Mouse (Mus musculus): ENCODE data around the gene Anks1b.
"Not testable (repeated sequence)": the region's sequence is repeated elsewhere in the genome, so short reads cannot be mapped to it uniquely, and the experiment has no call there.

The Anks1b gene

DNA sequence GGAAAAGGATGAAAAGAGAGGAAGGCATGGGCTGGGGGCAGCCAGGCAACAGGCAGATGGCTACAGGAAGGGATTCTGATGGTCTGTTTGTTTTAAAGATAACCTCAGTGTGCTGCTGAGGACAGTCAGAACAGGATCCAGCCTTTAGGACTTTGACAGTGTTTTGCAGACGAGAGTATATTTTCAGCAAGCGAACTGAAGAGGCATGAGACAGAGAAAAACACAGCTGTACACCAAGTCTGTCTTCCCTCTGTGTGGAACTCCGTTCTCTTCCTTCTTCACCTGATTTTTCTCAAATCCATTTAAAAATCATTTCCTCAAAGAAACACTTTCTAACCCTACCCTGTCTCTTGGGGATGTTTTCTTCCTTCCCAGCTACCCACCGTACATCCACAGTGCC lies 710.7 kb downstream of the Anks1b start:
- DNase-seq: no peak

GRCm38 (mm10) chr10:90596142-90596541 lies 722.8 kb downstream of the Anks1b start:
- DNase-seq: peak in 1 of 2 experiments; percentile 33

- DNase-seq: peak in 1 of 2 experiments; percentile 52
Observed at GRCm38 (mm10) chr10:90596576-90596975, 723.3 kb downstream of the Anks1b start.

DNA sequence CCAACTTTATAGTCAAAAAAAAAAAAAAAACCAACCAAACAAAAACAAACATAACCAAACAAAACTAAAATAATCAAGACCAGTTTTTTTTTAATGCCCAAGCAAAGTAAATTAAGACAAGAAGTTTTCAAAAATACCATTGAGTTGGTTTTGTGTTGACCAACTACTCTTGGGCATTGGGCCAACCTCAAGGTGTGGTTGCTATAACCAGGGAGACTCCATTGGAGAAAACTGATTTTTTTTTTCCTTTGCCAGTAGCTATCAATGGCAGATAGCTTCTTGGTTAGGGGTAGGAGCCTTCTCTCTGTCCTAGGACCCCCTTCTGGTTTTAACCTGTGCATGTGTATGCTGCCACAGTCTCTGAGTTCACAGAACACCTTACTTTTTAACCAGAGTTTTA lies 725.8 kb downstream of the Anks1b start:
- peak in 1 of 2 experiments; percentile 47 for DNase-seq

DNA sequence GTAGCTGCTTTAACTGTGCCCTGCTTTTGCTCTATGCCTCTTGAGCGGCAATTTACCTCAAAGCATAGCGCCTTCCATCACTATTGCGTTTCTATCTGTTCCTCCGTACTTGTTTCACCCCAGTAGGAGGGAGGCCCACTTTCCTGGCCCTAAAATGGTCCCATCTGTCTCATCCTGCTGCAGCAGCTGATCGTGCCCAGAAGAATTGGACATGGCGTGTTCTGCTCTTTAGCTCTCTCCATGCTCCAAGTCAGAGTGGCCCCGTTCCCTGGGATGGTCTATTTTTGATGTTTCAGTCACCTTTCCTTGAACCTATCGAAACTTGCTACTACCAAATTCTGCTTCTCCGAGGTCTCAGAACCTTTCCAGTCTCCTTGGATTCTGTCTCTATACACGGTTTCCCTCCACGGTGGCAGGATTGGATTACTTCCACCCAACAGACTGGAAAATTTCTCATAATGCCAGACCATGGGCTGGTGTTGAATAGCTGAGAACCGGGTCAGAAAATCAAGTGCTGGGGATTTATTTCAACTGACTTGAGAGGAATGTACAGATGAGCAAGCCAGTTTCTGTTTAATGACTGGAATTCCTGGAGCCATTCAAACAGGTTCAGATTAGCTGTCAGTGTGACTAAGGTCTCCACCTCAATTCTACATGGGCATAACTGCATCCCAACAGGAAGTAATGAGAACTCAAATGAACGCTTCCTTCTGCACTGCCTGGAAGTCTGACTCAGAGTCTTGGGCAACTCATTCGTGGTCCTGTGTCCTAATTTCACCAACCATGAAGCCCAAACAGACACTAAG lies 726.6 kb downstream of the Anks1b start:
- DNase-seq: peak; percentile 81 to 90

DNA sequence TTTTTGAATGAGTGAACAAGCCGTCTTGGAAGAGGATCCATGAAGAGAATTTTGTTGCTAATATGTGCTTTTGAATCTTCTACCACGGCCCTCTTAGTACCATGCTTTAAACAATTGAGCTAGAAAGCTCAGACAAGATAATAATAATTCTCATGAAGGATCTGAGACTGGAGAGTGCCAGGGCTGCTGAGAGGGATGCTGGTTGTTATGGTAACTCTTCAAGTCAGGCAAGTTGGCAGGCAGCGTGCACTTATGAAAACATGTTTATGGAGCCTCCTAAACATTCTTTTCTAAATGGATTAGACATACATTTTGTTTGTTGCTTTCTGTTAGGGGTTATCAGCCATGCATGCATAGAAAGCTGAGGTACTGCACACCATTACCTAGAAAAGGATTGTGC lies 734.3 kb downstream of the Anks1b start:
- DNase-seq: no peak

GRCm38 (mm10) chr10:90609437-90609836 lies 736.1 kb downstream of the Anks1b start:
- no peak for DNase-seq

- DNase-seq: peak in 1 of 2 experiments; percentile 53
Observed at GRCm38 (mm10) chr10:90613051-90613450, 739.7 kb downstream of the Anks1b start.

- DNase-seq: no peak
Observed at GRCm38 (mm10) chr10:90615196-90615595, 741.9 kb downstream of the Anks1b start.

GRCm38 (mm10) chr10:90616622-90617021 lies 743.3 kb downstream of the Anks1b start:
- no peak for DNase-seq

- no peak for DNase-seq
Observed at GRCm38 (mm10) chr10:90617664-90618296, 744.5 kb downstream of the Anks1b start.

- no peak for DNase-seq
Observed at GRCm38 (mm10) chr10:90627532-90627931, 754.2 kb downstream of the Anks1b start.

DNA sequence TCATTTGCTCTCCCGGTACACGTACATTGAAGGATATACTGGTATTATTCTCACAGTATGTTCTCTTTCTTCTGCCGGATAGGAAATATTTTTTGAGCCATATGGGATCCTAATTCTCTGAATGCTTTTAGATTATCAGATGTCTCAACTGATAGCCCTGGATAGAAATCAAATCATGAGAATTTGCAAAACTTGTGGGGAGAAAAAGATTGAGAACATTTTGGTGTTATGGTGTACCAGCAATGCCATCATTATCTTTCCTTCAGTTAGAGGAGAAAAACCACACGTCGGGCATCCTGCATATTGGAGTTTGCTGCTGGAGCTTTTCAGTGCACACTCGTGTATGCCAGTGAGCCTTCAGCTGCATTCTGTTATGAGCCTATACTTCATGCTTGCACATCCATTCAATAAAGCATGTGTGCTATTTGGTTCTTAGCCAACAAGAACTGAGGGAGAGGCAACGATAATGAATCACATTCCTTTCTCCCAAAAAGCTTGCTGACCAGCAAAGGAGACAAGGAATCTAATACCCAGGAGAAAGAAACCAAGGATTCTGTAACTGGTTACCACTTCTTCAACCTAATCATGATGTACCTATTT lies 756.9 kb downstream of the Anks1b start:
- no peak for DNase-seq

GRCm38 (mm10) chr10:90630794-90631193 lies 757.5 kb downstream of the Anks1b start:
- not testable (repeated sequence) for DNase-seq

GRCm38 (mm10) chr10:90637352-90637751 lies 764.0 kb downstream of the Anks1b start:
- DNase-seq: peak in 1 of 2 experiments; percentile 45

GRCm38 (mm10) chr10:90649681-90650080 lies 776.4 kb downstream of the Anks1b start:
- DNase-seq: no peak

DNA sequence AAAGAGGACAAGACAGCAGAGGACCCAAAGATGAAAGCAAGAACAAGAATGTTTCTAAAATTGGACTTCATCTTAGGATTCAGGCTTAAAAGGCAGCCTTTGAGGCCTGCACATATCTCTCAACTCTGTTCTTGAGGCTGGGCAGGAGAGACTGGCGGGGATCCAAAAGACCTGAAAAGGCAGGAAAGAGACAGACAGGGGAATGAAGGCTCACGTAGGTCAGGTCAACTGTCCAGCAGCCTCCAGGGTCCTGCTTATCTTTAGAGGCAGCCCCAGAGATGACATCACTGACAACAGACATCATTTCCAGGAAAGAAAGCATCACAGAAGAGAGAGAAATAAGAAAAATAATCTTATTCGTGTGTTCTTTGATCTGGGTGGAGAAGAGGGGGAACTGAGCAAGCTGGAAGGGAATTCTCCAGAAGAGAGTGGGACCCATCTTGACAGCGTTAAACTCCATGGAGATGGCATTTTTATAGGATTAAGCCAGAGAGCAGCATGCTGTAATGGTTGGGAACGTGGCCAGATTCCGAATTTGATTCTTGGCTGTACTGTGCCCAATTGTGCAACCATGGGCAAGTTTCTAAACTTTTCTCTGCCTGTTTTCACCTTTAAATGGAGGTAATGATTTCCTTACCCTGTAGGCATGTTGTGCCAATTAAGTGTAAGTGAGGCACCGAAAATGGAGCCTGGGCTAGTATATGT lies 784.3 kb downstream of the Anks1b start:
- DNase-seq: peak; percentile 76 to 78

- DNase-seq: peak; percentile 96 to 99
Observed at GRCm38 (mm10) chr10:90666746-90667145, 793.4 kb downstream of the Anks1b start.

GRCm38 (mm10) chr10:90670291-90670690 lies 797.0 kb downstream of the Anks1b start:
- DNase-seq: no peak

GRCm38 (mm10) chr10:90672135-90672534 lies 798.8 kb downstream of the Anks1b start:
- peak; percentile 84 to 92 for DNase-seq

DNA sequence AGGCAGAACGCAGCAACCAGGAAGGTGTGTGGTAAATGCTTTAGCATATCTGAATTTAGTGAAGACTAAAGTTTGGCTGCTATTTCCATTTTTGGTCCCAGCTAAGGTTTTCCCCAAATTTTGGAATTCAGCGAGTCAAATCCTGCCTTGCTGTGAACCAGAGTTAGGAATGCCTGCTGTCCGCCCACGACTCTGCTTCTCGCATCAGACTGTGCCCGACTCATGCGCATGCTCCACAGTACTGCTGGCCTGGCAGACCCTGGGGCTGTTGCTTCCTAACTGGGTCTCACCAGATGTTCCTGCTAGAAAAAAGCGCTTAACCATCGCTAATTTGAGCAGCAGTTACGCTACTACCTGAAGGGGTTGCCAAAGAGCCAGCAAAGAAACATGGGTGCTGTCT lies 801.1 kb downstream of the Anks1b start:
- DNase-seq: peak in 1 of 2 experiments; percentile 38

GRCm38 (mm10) chr10:90677421-90677820 lies 804.1 kb downstream of the Anks1b start:
- DNase-seq: no peak

Measured in cerebellum, postnatal 14 days (tissue).